Mouse (Mus musculus) kidney, adult 18-20 months (tissue): ENCODE results near the gene Celf2.
"Not testable (repeated sequence)": the region's sequence is repeated elsewhere in the genome, so short reads cannot be mapped to it uniquely, and the experiment has no call there.

Experiments used
- DNase-seq: peaks from one replicate; pipeline ENCODE4 v3.0.0; 2021

Celf2 gene

GRCm38 (mm10) chr2:6647028-6647427 lies 862.3 kb downstream of the Celf2 start:
- DNase-seq = no peak

GRCm38 (mm10) chr2:6646325-6646724 lies 863.0 kb downstream of the Celf2 start:
- DNase-seq = no peak

- DNase-seq = no peak
Measured at GRCm38 (mm10) chr2:6642222-6642850, 867.0 kb downstream of the Celf2 start.

- DNase-seq = no peak
Measured at GRCm38 (mm10) chr2:6639370-6639769, 870.0 kb downstream of the Celf2 start.

GRCm38 (mm10) chr2:6637147-6637546 lies 872.2 kb downstream of the Celf2 start:
- no peak for DNase-seq

GRCm38 (mm10) chr2:6634899-6635298 lies 874.5 kb downstream of the Celf2 start:
- no peak for DNase-seq

- DNase-seq = no peak
Measured at GRCm38 (mm10) chr2:6633115-6633514, 876.2 kb downstream of the Celf2 start.

- DNase-seq = no peak
Measured at GRCm38 (mm10) chr2:6623802-6624201, 885.6 kb downstream of the Celf2 start.

- no peak for DNase-seq
Measured at GRCm38 (mm10) chr2:6622082-6622481, 887.3 kb downstream of the Celf2 start.

GRCm38 (mm10) chr2:6618856-6619255 lies 890.5 kb downstream of the Celf2 start:
- DNase-seq = no peak

- DNase-seq = no peak
Measured at GRCm38 (mm10) chr2:6618450-6618849, 890.9 kb downstream of the Celf2 start.

GRCm38 (mm10) chr2:6604347-6604746 lies 905.0 kb downstream of the Celf2 start:
- DNase-seq = no peak

GRCm38 (mm10) chr2:6603880-6604279 lies 905.5 kb downstream of the Celf2 start:
- no peak for DNase-seq

GRCm38 (mm10) chr2:6602163-6602562 lies 907.2 kb downstream of the Celf2 start:
- DNase-seq = no peak

- no peak for DNase-seq
Measured at GRCm38 (mm10) chr2:6598879-6599167, 910.5 kb downstream of the Celf2 start.

GRCm38 (mm10) chr2:6598124-6598878 lies 911.1 kb downstream of the Celf2 start:
- no peak for DNase-seq

GRCm38 (mm10) chr2:6594736-6595135 lies 914.6 kb downstream of the Celf2 start:
- DNase-seq = no peak

GRCm38 (mm10) chr2:6594160-6594559 lies 915.2 kb downstream of the Celf2 start:
- DNase-seq = no peak

- DNase-seq = no peak
Measured at GRCm38 (mm10) chr2:6593739-6594138, 915.6 kb downstream of the Celf2 start.

GRCm38 (mm10) chr2:6586122-6586681 lies 923.2 kb downstream of the Celf2 start:
- no peak for DNase-seq

GRCm38 (mm10) chr2:6585069-6585754 lies 924.2 kb downstream of the Celf2 start:
- no peak for DNase-seq

GRCm38 (mm10) chr2:6582711-6583110 lies 926.7 kb downstream of the Celf2 start:
- DNase-seq = no peak

GRCm38 (mm10) chr2:6580066-6580465 lies 929.3 kb downstream of the Celf2 start:
- no peak for DNase-seq

- not testable (repeated sequence) for DNase-seq
Measured at GRCm38 (mm10) chr2:6575316-6575715, 934.0 kb downstream of the Celf2 start.
